12 mouse cellular contexts compared by ENCODE assay signal in genomic region chr14:55557587-55557986, GRCm38 (mm10). TPM values are rescaled to one million over a fixed set of nuclear protein-coding genes. Genes with fewer than 3 reads are reported as not detected.
A peak's percentile ranks its signal among the peaks of the same experiment; 100 is the strongest.
DNase-seq lines count a peak whose midpoint lies in the region; ATAC-seq and TF ChIP-seq lines count a peak whose summit lies in the region.
"Had no signal": no experiment of that assay in that cellular context is flagged by ENCODE, and none has a peak within 500 bp of the region (broad histone marks: within the 10 kb centered on the region; RNA-seq: fewer than 3 reads in every experiment).

No protein-coding gene starts in this region.

- H3K9ac ChIP-seq in lung, embryonic 15.5 days = no peak overlapping the region
- no peak overlapping the region for H3K9ac ChIP-seq in intestine, embryonic 15.5 days
- H3K9ac ChIP-seq in stomach, embryonic 15.5 days = no peak overlapping the region
- H3K9ac ChIP-seq: hindbrain, embryonic 13.5 days had no signal

- DNase-seq in lung, adult 2 months = no peak
- peak; percentile 24 to 63 for DNase-seq in kidney, postnatal 25 days
- DNase-seq in Muller cell, postnatal 12 days (ENCODE audit: inconsistent ontology term) = no peak

- no peak overlapping the region for H3K4me2 ChIP-seq in lung, embryonic 15.5 days
- no peak overlapping the region for H3K4me2 ChIP-seq in intestine, embryonic 15.5 days (replicated peaks)
- no peak overlapping the region for H3K4me2 ChIP-seq in stomach, embryonic 15.5 days
- H3K4me2 ChIP-seq: hindbrain, embryonic 13.5 days had no signal

- no peak for ATAC-seq in lung, embryonic 15.5 days (ENCODE audit: borderline replicate concordance, extremely low read depth, low FRiP score, low TSS enrichment)
- no peak for ATAC-seq in intestine, embryonic 15.5 days
- no peak for ATAC-seq in stomach, embryonic 15.5 days (ENCODE audit: insufficient read depth, low FRiP score, low read depth)
- no peak for ATAC-seq in granulocyte monocyte progenitor cell, adult 5-6 weeks (replicated peaks; ENCODE audit: poor library complexity, severe bottlenecking)

- TF ChIP-seq POLR2A in lung, adult 2 months (IDR thresholded peaks at IDR 0.05; ENCODE audit: borderline replicate concordance, extremely low read depth, low read depth, low read length) = no peak

- 77% methylated on average over 3 of the region's 3 CpGs for WGBS in lung, embryonic 15.5 days
- 73% methylated on average over 3 of the region's 3 CpGs for WGBS in lung, adult 2 months
- WGBS in intestine, embryonic 15.5 days = 86% methylated on average over 3 of the region's 3 CpGs
- 87% methylated on average over 3 of the region's 3 CpGs for WGBS in stomach, embryonic 15.5 days

- no peak for TF ChIP-seq CTCF in lung, adult 2 months (IDR thresholded peaks at IDR 0.05; ENCODE audit: insufficient read depth, low read length)

- H3K27ac ChIP-seq in lung, embryonic 15.5 days = peak overlapping the region; percentile 41; the same call in 1 of the 2 replicates
- H3K27ac ChIP-seq in intestine, embryonic 15.5 days = 0 out of 2 replicates have a peak overlapping the region, but pooled peaks have one; percentile 64
- H3K27ac ChIP-seq in stomach, embryonic 15.5 days = peak overlapping the region; percentile 84
- H3K27ac ChIP-seq: hindbrain, embryonic 13.5 days had no signal

- H3K9me3 ChIP-seq in lung, embryonic 15.5 days = no peaks in the 10 kb centered on the region
- no peaks in the 10 kb centered on the region for H3K9me3 ChIP-seq in intestine, embryonic 15.5 days
- H3K9me3 ChIP-seq in stomach, embryonic 15.5 days = no peaks in the 10 kb centered on the region
- H3K9me3 ChIP-seq: hindbrain, embryonic 13.5 days had no signal

- H3K4me1 ChIP-seq in lung, embryonic 15.5 days = peaks cover 25% of the 10 kb centered on the region
- peaks cover 10% of the 10 kb centered on the region for H3K4me1 ChIP-seq in lung, adult 2 months (ENCODE audit: control insufficient read depth, insufficient read depth, low read length)
- H3K4me1 ChIP-seq in intestine, embryonic 15.5 days (replicated peaks) = peaks cover 13% of the 10 kb centered on the region
- peaks cover 20% of the 10 kb centered on the region for H3K4me1 ChIP-seq in stomach, embryonic 15.5 days

- no peaks in the 10 kb centered on the region for H3K36me3 ChIP-seq in lung, embryonic 15.5 days
- H3K36me3 ChIP-seq in intestine, embryonic 15.5 days = no peaks in the 10 kb centered on the region
- H3K36me3 ChIP-seq in stomach, embryonic 15.5 days = no peaks in the 10 kb centered on the region
- H3K36me3 ChIP-seq: hindbrain, embryonic 13.5 days had no signal

- no peak overlapping the region for H3K4me3 ChIP-seq in lung, embryonic 15.5 days
- no peak overlapping the region for H3K4me3 ChIP-seq in lung, adult 2 months (replicated peaks; ENCODE audit: extremely low read depth, low read depth, low read length)
- H3K4me3 ChIP-seq in intestine, embryonic 15.5 days (replicated peaks) = no peak overlapping the region
- no peak overlapping the region for H3K4me3 ChIP-seq in stomach, embryonic 15.5 days (replicated peaks)
- H3K4me3 ChIP-seq: erythroblast, embryonic 14.5 days; hindbrain, embryonic 13.5 days had no signal

- H3K27me3 ChIP-seq in lung, embryonic 15.5 days = no peaks in the 10 kb centered on the region
- H3K27me3 ChIP-seq in intestine, embryonic 15.5 days (replicated peaks) = no peaks in the 10 kb centered on the region
- H3K27me3 ChIP-seq in stomach, embryonic 15.5 days (replicated peaks) = no peaks in the 10 kb centered on the region
- H3K27me3 ChIP-seq: hindbrain, embryonic 13.5 days had no signal

RNA-seq across cellular contexts. Expression of gene Dcaf11, which starts 2.2 kb away (rescaled TPM):
- 67.7 and 72.6 TPM in 2 replicates for polyA plus RNA-seq in lung, embryonic 15.5 days (2015; fragmentation: Nextera tagmentation; extraction: Ambion mirVana)
- polyA plus RNA-seq in lung, adult 2 months (2012; rRNA removed) = 96.0 and 124 TPM in 2 replicates
- polyA plus RNA-seq in intestine, embryonic 15.5 days (2015; fragmentation: Nextera tagmentation; extraction: Ambion mirVana) = 72.8 and 86.2 TPM in 2 replicates
- polyA plus RNA-seq in stomach, embryonic 15.5 days (2015; fragmentation: Nextera tagmentation; extraction: Ambion mirVana) = 63.6 and 75.7 TPM in 2 replicates
- 50.5 and 65.3 TPM in 2 replicates for total RNA-seq in granulocyte monocyte progenitor cell, adult 5-6 weeks (2014; fragmentation: Nextera tagmentation)
- 58.3 and 58.7 TPM in 2 replicates for total RNA-seq in granulocyte monocyte progenitor cell, adult 5-6 weeks (2017)

RNA-seq across cellular contexts. Expression of gene A730061H03Rik, which starts 2.6 kb away (rescaled TPM):
- polyA plus RNA-seq in lung, embryonic 15.5 days (2015; fragmentation: Nextera tagmentation; extraction: Ambion mirVana) = 0.79 and 1.2 TPM in 2 replicates
- polyA plus RNA-seq in lung, adult 2 months (2012; rRNA removed) = 0.60 and 1.8 TPM in 2 replicates
- polyA plus RNA-seq in intestine, embryonic 15.5 days (2015; fragmentation: Nextera tagmentation; extraction: Ambion mirVana) = 2.2 and 2.4 TPM in 2 replicates
- 1.2 and 1.4 TPM in 2 replicates for polyA plus RNA-seq in stomach, embryonic 15.5 days (2015; fragmentation: Nextera tagmentation; extraction: Ambion mirVana)
- 1.9 TPM in 1 of 2 replicates, not detected in the other for total RNA-seq in granulocyte monocyte progenitor cell, adult 5-6 weeks (2014; fragmentation: Nextera tagmentation)
- 1.0 TPM in 1 of 2 replicates, not detected in the other for total RNA-seq in granulocyte monocyte progenitor cell, adult 5-6 weeks (2017)
- total RNA-seq: heart, adult 18-20 months had no signal
- polyA plus RNA-seq: erythroblast, embryonic 14.5 days had no signal

RNA-seq across cellular contexts. Expression of gene Pck2, which starts 17.5 kb away (rescaled TPM):
- polyA plus RNA-seq in lung, embryonic 15.5 days (2015; fragmentation: Nextera tagmentation; extraction: Ambion mirVana) = 66.0 and 67.2 TPM in 2 replicates
- 31.6 and 34.1 TPM in 2 replicates for polyA plus RNA-seq in lung, adult 2 months (2012; rRNA removed)
- 48.8 and 50.8 TPM in 2 replicates for polyA plus RNA-seq in intestine, embryonic 15.5 days (2015; fragmentation: Nextera tagmentation; extraction: Ambion mirVana)
- 48.5 and 52.8 TPM in 2 replicates for polyA plus RNA-seq in stomach, embryonic 15.5 days (2015; fragmentation: Nextera tagmentation; extraction: Ambion mirVana)
- 29.0 and 38.0 TPM in 2 replicates for total RNA-seq in granulocyte monocyte progenitor cell, adult 5-6 weeks (2014; fragmentation: Nextera tagmentation)
- total RNA-seq in granulocyte monocyte progenitor cell, adult 5-6 weeks (2017) = 37.2 TPM in 2 replicates

RNA-seq across cellular contexts. Expression of gene Fitm1, which starts 17.8 kb away (rescaled TPM):
- polyA plus RNA-seq in lung, embryonic 15.5 days (2015; fragmentation: Nextera tagmentation; extraction: Ambion mirVana) = 3.3 and 3.7 TPM in 2 replicates
- polyA plus RNA-seq in lung, adult 2 months (2012; rRNA removed) = 5.1 and 17.5 TPM in 2 replicates
- 0.49 and 0.72 TPM in 2 replicates for polyA plus RNA-seq in intestine, embryonic 15.5 days (2015; fragmentation: Nextera tagmentation; extraction: Ambion mirVana)
- 0.50 and 1.2 TPM in 2 replicates for polyA plus RNA-seq in stomach, embryonic 15.5 days (2015; fragmentation: Nextera tagmentation; extraction: Ambion mirVana)
- not detected in 2 replicates for total RNA-seq in granulocyte monocyte progenitor cell, adult 5-6 weeks (2014; fragmentation: Nextera tagmentation)
- 2.4 TPM in 1 of 2 replicates, not detected in the other for total RNA-seq in granulocyte monocyte progenitor cell, adult 5-6 weeks (2017)
- total RNA-seq: megakaryocyte-erythroid progenitor cell, adult 5-6 weeks had no signal
- polyA plus RNA-seq: CD4-positive, CD25-positive, alpha-beta regulatory T cell, adult 4 months; erythroblast, embryonic 14.5 days had no signal

RNA-seq across cellular contexts. Expression of gene Psme1, which starts 20.3 kb away (rescaled TPM):
- 168 and 171 TPM in 2 replicates for polyA plus RNA-seq in lung, embryonic 15.5 days (2015; fragmentation: Nextera tagmentation; extraction: Ambion mirVana)
- 82.8 and 98.6 TPM in 2 replicates for polyA plus RNA-seq in lung, adult 2 months (2012; rRNA removed)
- polyA plus RNA-seq in intestine, embryonic 15.5 days (2015; fragmentation: Nextera tagmentation; extraction: Ambion mirVana) = 197 and 207 TPM in 2 replicates
- 159 and 176 TPM in 2 replicates for polyA plus RNA-seq in stomach, embryonic 15.5 days (2015; fragmentation: Nextera tagmentation; extraction: Ambion mirVana)
- 534 and 592 TPM in 2 replicates for total RNA-seq in granulocyte monocyte progenitor cell, adult 5-6 weeks (2014; fragmentation: Nextera tagmentation)
- 280 and 325 TPM in 2 replicates for total RNA-seq in granulocyte monocyte progenitor cell, adult 5-6 weeks (2017)

Comparison
In these comparisons a context has a peak if more than half of its experiments do, and no peak if none do; other contexts are left out.
1. DNase-seq: peak in kidney, postnatal 25 days (2 of 2); none in lung, adult 2 months (single experiment) and Muller cell, postnatal 12 days (single experiment).
2. Peak in every context shown above with its lines, with median percentiles within 50 percentile points of each other: H3K27ac ChIP-seq.